Mouse (Mus musculus) heart, embryonic 14.5 days (tissue): ENCODE measurements around the gene Gzmm. TPM values are rescaled to one million over a fixed set of nuclear protein-coding genes. Genes with fewer than 3 reads are reported as not detected.

Experiments
- ATAC-seq: fragments of 200-750 bp; cut with Nextera tagmentation; 2 replicates; pipeline ENCODE4 v1.8.0; 2017; ENCODE audit warnings: low read depth, moderate TSS enrichment; ENCODE audit not compliant: insufficient number of reproducible peaks, insufficient read depth, low FRiP score
- H3K27ac ChIP-seq, 2 experiments: fragments of 200-500 bp in 1 of 2; fragments of 300-500 bp in 1 of 2; sonication (generic) in 1 of 2; replicated peaks in 1 of 2; 2 replicates each; pipeline ENCODE4 v1.5.1; 2012 to 2014; ENCODE audit warnings: low read depth in 2 of 2, low read length in 2 of 2, control low read depth in 1 of 2, mild to moderate bottlenecking in 1 of 2, mixed read lengths in 1 of 2; ENCODE audit not compliant: control insufficient read depth in 1 of 2, insufficient read depth in 1 of 2
- H3K27me3 ChIP-seq: fragments of 300-500 bp; sonication (generic); 2 replicates; pipeline ENCODE4 v1.6.1; 2014; ENCODE audit warnings: mild to moderate bottlenecking, low read length, control low read depth; ENCODE audit not compliant: control insufficient read depth, insufficient read depth
- H3K36me3 ChIP-seq: fragments of 300-500 bp; sonication (generic); 2 replicates; pipeline ENCODE4 v1.6.1; 2014; ENCODE audit warnings: mild to moderate bottlenecking, control low read depth, low read length, mixed read lengths; ENCODE audit not compliant: control insufficient read depth, insufficient read depth
- H3K4me1 ChIP-seq, 2 experiments: fragments of 200-500 bp in 1 of 2; fragments of 300-500 bp in 1 of 2; sonication (generic) in 1 of 2; 2 replicates each; pipeline ENCODE4 v1.6.1; 2012 to 2014; ENCODE audit warnings: low read length in 2 of 2, control low read depth in 1 of 2, mixed read lengths in 1 of 2; ENCODE audit not compliant: control insufficient read depth in 2 of 2, insufficient read depth in 2 of 2
- H3K4me2 ChIP-seq: fragments of 300-500 bp; sonication (generic); 2 replicates; pipeline ENCODE4 v1.6.1; 2014; ENCODE audit warnings: mild to moderate bottlenecking, low read length
- H3K4me3 ChIP-seq, 2 experiments: fragments of 200-500 bp in 1 of 2; fragments of 300-500 bp in 1 of 2; sonication (generic) in 1 of 2; 2 replicates each; pipeline ENCODE4 v1.5.1; 2012 to 2014; ENCODE audit warnings: low read length in 2 of 2, mild to moderate bottlenecking in 2 of 2, control low read depth in 1 of 2, low read depth in 1 of 2, moderate library complexity in 1 of 2; ENCODE audit not compliant: control insufficient read depth in 1 of 2, insufficient read depth in 1 of 2
- H3K9ac ChIP-seq: fragments of 300-500 bp; sonication (generic); 2 replicates; pipeline ENCODE4 v1.6.1; 2014; ENCODE audit warnings: mild to moderate bottlenecking, low read length
- H3K9me3 ChIP-seq: fragments of 300-500 bp; sonication (generic); 2 replicates; pipeline ENCODE4 v1.6.1; 2016; ENCODE audit warnings: low read length, control low read depth; ENCODE audit not compliant: control insufficient read depth
- WGBS: fragments of 180-500 bp; shearing (Covaris S2); extraction: QIAGEN DNeasy Blood & Tissue Kit; methylation state at CpG from one replicate; pipeline ENCODE4 v1.1.7; 2014; 5-methylcytosine and 5-hydroxymethylcytosine counted together
- polyA plus RNA-seq: library from polyadenylated mRNA; unstranded; fragments of >200 nt; fragmentation: Nextera tagmentation; extraction: Ambion mirVana; gene quantifications from 2 replicates; pipeline ENCODE4 v1.2.1, GENCODE M21; 2014

The Gzmm gene
- 0.77 and 0.94 TPM in 2 replicates for polyA plus RNA-seq

DNA sequence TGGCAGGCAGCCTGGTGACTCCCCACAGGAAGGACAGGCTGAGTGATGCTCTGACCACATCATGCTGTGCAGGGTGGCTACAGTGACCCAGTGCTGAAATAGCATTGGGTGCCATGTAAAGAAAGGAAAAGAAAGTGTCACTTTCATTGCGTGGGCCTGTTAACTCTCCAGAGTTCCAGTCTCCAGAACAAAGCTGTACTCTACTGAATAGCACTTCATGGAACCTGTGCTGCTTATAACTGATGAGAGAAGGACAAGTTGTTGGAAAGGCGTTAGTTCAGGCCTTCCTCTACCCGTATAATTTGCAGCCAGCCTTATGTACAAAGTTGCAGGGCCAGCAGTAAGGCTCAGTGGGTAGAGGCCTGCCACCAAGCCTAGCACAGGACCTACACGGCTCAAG is at the start of gene Gzmm:
Gene Gzmm, plus strand, starts transcription at position 301 of the 400 bp plus-strand sequence.
- no peak within 1 kb of the TSS for H3K4me2 ChIP-seq
- H3K9ac ChIP-seq = no peak within 1 kb of the TSS
- ATAC-seq = no peak
- 0 out of 2 replicates have a peak, but pooled peaks cover 5% of the 10 kb centered on the region for H3K9me3 ChIP-seq
- no peak within 1 kb of the TSS for H3K4me3 ChIP-seq
- WGBS = 84% methylated on average over 4 of the region's 4 CpGs
- H3K36me3 ChIP-seq = peaks cover 61% of the 10 kb centered on the region
- no peaks in the 10 kb centered on the region for H3K27me3 ChIP-seq
- H3K4me1 ChIP-seq = peaks cover 17 to 25% of the 10 kb centered on the region in 2 experiments
- H3K27ac ChIP-seq = no peak within 1 kb of the TSS

DNA sequence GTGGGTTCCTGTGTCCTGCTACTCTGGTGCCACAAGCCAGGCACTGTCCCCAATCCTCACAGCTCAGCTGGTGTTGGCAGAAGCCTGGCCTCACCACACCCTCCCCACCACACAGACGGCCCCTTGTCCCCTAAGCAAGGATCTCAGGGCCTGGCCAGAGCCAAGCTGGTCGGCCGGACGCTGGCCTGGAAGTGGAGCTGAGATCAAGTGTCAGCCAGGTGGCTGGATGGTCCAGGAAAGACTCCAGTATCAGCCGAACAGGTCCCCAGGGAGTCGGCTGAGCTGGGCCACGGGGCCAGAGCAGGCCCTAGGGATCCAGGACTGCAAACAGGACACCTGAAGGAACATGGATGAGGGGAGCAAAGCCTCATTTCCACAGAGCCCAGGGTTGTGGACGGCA is 43.1 kb upstream of the Gzmm start, which contains the start of gene Odf3l2:
Gene Odf3l2, minus strand, starts transcription at position 28 of the 400 bp plus-strand sequence.
- Histone ChIP-seq H3K9me3 (no peaks in the 10 kb centered on the region), H3K4me2 (no peak within 1 kb of the TSS), H3K9ac (no peak within 1 kb of the TSS), H3K4me3 (no peak within 1 kb of the TSS), H3K36me3 (no peaks in the 10 kb centered on the region), H3K4me1 (no peaks in the 10 kb centered on the region), H3K27me3 (no peaks in the 10 kb centered on the region), H3K27ac (no peak within 1 kb of the TSS)
- 66% methylated on average over 8 of the region's 8 CpGs for WGBS
- no peak for ATAC-seq

DNA sequence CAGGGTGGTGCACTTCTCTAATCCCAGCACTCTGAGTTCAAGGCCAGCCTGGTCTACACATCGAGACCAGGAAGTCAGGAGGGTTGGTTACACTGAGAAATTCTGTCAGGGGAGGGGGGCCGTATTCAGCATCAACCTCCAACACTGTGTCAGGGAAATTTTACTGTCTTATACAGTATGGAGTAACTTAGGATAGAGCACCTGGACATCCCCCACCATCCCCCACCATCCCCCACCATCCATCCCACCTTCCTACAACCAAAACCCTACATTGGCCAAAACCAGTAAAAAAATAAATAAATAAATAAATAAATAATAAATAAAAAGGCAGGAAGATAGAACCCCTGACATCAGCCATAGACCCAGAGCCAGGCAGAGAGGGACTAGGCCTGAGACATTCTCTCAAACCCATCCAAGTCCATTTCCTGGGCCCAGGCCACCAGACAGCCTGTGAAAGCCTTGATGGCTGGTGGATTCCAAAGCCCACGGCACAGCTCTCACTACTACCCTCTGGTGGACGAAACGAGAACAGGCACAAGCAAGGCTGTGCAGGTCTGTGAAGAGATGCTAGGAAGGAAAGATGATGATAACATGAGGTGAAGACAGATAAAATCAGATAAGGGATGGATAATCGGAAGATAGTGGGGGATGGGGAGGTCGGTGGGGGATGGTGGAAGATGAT is 39.6 kb upstream of the Gzmm start:
- H3K9me3 ChIP-seq = no peaks in the 10 kb centered on the region
- H3K27ac ChIP-seq = no peak overlapping the region
- no peak overlapping the region for H3K9ac ChIP-seq
- H3K36me3 ChIP-seq = no peaks in the 10 kb centered on the region
- no peak overlapping the region for H3K4me3 ChIP-seq
- peaks cover 7% of the 10 kb centered on the region for H3K27me3 ChIP-seq
- peak; percentile 7; the same call in 1 of the 2 replicates for ATAC-seq
- no peak overlapping the region for H3K4me2 ChIP-seq
- no peaks in the 10 kb centered on the region for H3K4me1 ChIP-seq
- WGBS = 32% methylated on average over 7 of the region's 7 CpGs

DNA sequence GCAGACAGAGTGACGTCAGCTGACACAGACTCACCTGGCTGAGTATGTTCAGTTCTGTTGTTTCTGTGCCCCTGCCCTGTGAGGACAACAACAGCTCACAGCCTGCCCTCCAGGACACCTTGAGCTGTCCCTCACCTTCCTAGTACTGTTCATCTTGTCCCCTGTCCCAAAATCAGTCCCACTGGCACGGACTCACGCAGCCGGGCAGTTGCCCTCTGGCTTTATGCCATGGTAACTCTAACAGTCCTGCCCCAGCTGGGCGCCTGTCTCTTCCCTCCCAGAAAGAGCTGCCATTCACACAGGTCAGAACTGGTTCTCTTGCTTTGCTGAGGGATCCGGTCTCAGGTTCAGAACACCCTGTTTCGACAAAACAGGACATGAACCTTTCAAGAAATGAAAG is 36.0 kb upstream of the Gzmm start:
- Histone ChIP-seq H3K36me3 (no peaks in the 10 kb centered on the region), H3K4me1 (no peaks in the 10 kb centered on the region), H3K4me3 (no peak overlapping the region), H3K27me3 (peaks cover 18% of the 10 kb centered on the region), H3K4me2 (no peak overlapping the region), H3K27ac (no peak overlapping the region), H3K9me3 (no peaks in the 10 kb centered on the region), H3K9ac (no peak overlapping the region)
- ATAC-seq = no peak
- WGBS = 76% methylated on average over 7 of the region's 7 CpGs

- no peak overlapping the region for H3K4me3 ChIP-seq
- 48% methylated on average over 1 of the region's 1 CpGs for WGBS
- no peaks in the 10 kb centered on the region for H3K9me3 ChIP-seq
- peaks cover 18% of the 10 kb centered on the region for H3K27me3 ChIP-seq
- H3K36me3 ChIP-seq = no peaks in the 10 kb centered on the region
- H3K4me1 ChIP-seq = no peaks in the 10 kb centered on the region
- ATAC-seq = no peak
- H3K4me2 ChIP-seq = no peak overlapping the region
- no peak overlapping the region for H3K9ac ChIP-seq
- no peak overlapping the region for H3K27ac ChIP-seq
Measured at GRCm38 (mm10) chr10:79654946-79655395, 33.8 kb upstream of the Gzmm start.

DNA sequence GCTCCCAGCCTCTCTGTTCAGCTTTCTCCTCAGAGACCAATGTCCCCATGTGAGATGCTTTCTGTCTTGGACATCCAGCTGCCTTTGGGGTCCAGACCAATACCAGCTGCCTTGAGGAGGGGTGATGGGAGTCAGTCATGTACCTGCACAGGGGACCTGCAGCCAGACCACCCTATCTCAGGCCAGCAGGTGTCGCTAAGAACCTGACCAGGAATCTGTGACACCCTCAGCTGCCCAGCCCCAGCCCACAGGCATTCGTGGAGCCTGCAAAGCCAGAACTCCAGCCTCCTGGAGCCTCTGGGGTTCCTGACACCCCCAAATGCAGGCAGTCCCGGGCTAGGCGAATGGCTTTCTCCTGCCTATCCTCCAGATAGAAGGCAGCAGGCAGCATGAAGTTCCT is 30.0 kb upstream of the Gzmm start:
- Histone ChIP-seq H3K4me2 (no peak overlapping the region), H3K9me3 (no peaks in the 10 kb centered on the region), H3K9ac (no peak overlapping the region), H3K27ac (no peak overlapping the region), H3K4me3 (no peak overlapping the region), H3K27me3 (peaks cover 15% of the 10 kb centered on the region), H3K36me3 (no peaks in the 10 kb centered on the region), H3K4me1 (peaks cover 0 to 3% of the 10 kb centered on the region in 2 experiments; a peak in 1 of 4 replicates)
- WGBS = 22% methylated on average over 4 of the region's 4 CpGs
- ATAC-seq = no peak

- Histone ChIP-seq H3K27me3 (peaks cover under 1% of the 10 kb centered on the region; the same call in 1 of the 2 replicates), H3K4me2 (no peak overlapping the region), H3K4me1 (peaks cover 0 to 3% of the 10 kb centered on the region in 2 experiments; a peak in 1 of 4 replicates), H3K4me3 (no peak overlapping the region), H3K27ac (no peak overlapping the region), H3K9me3 (no peaks in the 10 kb centered on the region), H3K36me3 (no peaks in the 10 kb centered on the region), H3K9ac (no peak overlapping the region)
- no peak for ATAC-seq
- WGBS = 78% methylated on average over 2 of the region's 2 CpGs
Measured at GRCm38 (mm10) chr10:79660298-79660697, 28.5 kb upstream of the Gzmm start.
